Comparison of ENCODE assay signal across 8 mouse cellular contexts in genomic region chr5:113179451-113179842, GRCm38 (mm10). TPM values are rescaled to one million over a fixed set of nuclear protein-coding genes. Genes with fewer than 3 reads are reported as not detected.
DNase-seq lines count a peak whose midpoint lies in the region; ATAC-seq lines count a peak whose summit lies in the region.

No protein-coding gene starts in this region.

- peak overlapping the region; percentile 63 for H3K9ac ChIP-seq in lung, embryonic 16.5 days (ENCODE audit: low read length)
- peak overlapping the region; percentile 46 for H3K9ac ChIP-seq in forebrain, embryonic 12.5 days
- peak overlapping the region; percentile 42 for H3K9ac ChIP-seq in limb, embryonic 12.5 days (replicated peaks)
- no peak overlapping the region for H3K9ac ChIP-seq in stomach, embryonic 15.5 days

- H3K9me3 ChIP-seq in lung, embryonic 16.5 days (ENCODE audit: control insufficient read depth, low read length) = peaks cover 3% of the 10 kb centered on the region; the same call in 1 of the 2 replicates
- H3K9me3 ChIP-seq in forebrain, embryonic 12.5 days = no peaks in the 10 kb centered on the region
- no peaks in the 10 kb centered on the region for H3K9me3 ChIP-seq in limb, embryonic 12.5 days
- no peaks in the 10 kb centered on the region for H3K9me3 ChIP-seq in stomach, embryonic 15.5 days

- no peaks in the 10 kb centered on the region for H3K27me3 ChIP-seq in lung, embryonic 16.5 days (ENCODE audit: control insufficient read depth, insufficient read depth, low read depth, low read length)
- H3K27me3 ChIP-seq in forebrain, embryonic 12.5 days = no peaks in the 10 kb centered on the region
- H3K27me3 ChIP-seq in limb, embryonic 12.5 days = no peaks in the 10 kb centered on the region
- H3K27me3 ChIP-seq in stomach, embryonic 15.5 days (replicated peaks) = no peaks in the 10 kb centered on the region

- 15% methylated on average over 5 of the region's 9 CpGs for WGBS in lung, embryonic 16.5 days
- WGBS in forebrain, embryonic 12.5 days = 10% methylated on average over 7 of the region's 9 CpGs
- 2% methylated on average over 8 of the region's 9 CpGs for WGBS in limb, embryonic 12.5 days
- WGBS in stomach, embryonic 15.5 days = 18% methylated on average over 6 of the region's 9 CpGs

- peaks cover 12% of the 10 kb centered on the region for H3K4me1 ChIP-seq in lung, embryonic 16.5 days (replicated peaks; ENCODE audit: control insufficient read depth, insufficient read depth, low read length)
- peaks cover 17% of the 10 kb centered on the region for H3K4me1 ChIP-seq in forebrain, embryonic 12.5 days
- H3K4me1 ChIP-seq in limb, embryonic 12.5 days (replicated peaks) = peaks cover 12% of the 10 kb centered on the region
- peaks cover 10% of the 10 kb centered on the region; the same call in 1 of the 2 replicates for H3K4me1 ChIP-seq in stomach, embryonic 15.5 days

- H3K4me2 ChIP-seq in lung, embryonic 16.5 days (ENCODE audit: low read depth, low read length) = peak overlapping the region; percentile 57
- H3K4me2 ChIP-seq in forebrain, embryonic 12.5 days = peak overlapping the region; percentile 47
- H3K4me2 ChIP-seq in limb, embryonic 12.5 days = peak overlapping the region; percentile 65
- H3K4me2 ChIP-seq in stomach, embryonic 15.5 days = peak overlapping the region; percentile 52

- H3K4me3 ChIP-seq in lung, embryonic 16.5 days (ENCODE audit: low read length) = peak overlapping the region; percentile 39
- peak overlapping the region; percentile 24 for H3K4me3 ChIP-seq in forebrain, embryonic 12.5 days (replicated peaks)
- peak overlapping the region; percentile 39 for H3K4me3 ChIP-seq in limb, embryonic 12.5 days (replicated peaks)
- H3K4me3 ChIP-seq in stomach, embryonic 15.5 days (replicated peaks) = peak overlapping the region; percentile 30

- DNase-seq in lung, postnatal 4 days = no peak
- no peak for DNase-seq in right cerebral cortex, postnatal 25 days
- DNase-seq in gastrocnemius, postnatal 25 days = no peak
- no peak for DNase-seq in T-cell, adult 2 months (ENCODE audit: low spot score)

- ATAC-seq in lung, embryonic 16.5 days (ENCODE audit: low read depth) = no peak
- ATAC-seq in forebrain, embryonic 12.5 days (ENCODE audit: low FRiP score) = 0 out of 2 replicates have a peak, but pooled peaks have one; percentile 9
- no peak for ATAC-seq in limb, embryonic 12.5 days (ENCODE audit: insufficient number of reproducible peaks, insufficient read depth, low FRiP score, low TSS enrichment, low read depth)
- peak; percentile 3; the same call in 1 of the 2 replicates for ATAC-seq in stomach, embryonic 15.5 days (ENCODE audit: insufficient read depth, low FRiP score, low read depth)

- H3K27ac ChIP-seq in lung, embryonic 16.5 days (ENCODE audit: low read length) = peak overlapping the region; percentile 93
- H3K27ac ChIP-seq in forebrain, embryonic 12.5 days = no peak overlapping the region; the same call in 1 of the 2 replicates
- H3K27ac ChIP-seq in limb, embryonic 12.5 days = peak overlapping the region; percentile 81
- H3K27ac ChIP-seq in stomach, embryonic 15.5 days = peak overlapping the region; percentile 90

- no peaks in the 10 kb centered on the region; the same call in 1 of the 2 replicates for H3K36me3 ChIP-seq in lung, embryonic 16.5 days (ENCODE audit: control insufficient read depth, insufficient read depth, low read length)
- H3K36me3 ChIP-seq in forebrain, embryonic 12.5 days (replicated peaks) = 0 out of 2 replicates have a peak, but pooled peaks cover 13% of the 10 kb centered on the region
- H3K36me3 ChIP-seq in limb, embryonic 12.5 days = no peaks in the 10 kb centered on the region
- H3K36me3 ChIP-seq in stomach, embryonic 15.5 days = 0 out of 2 replicates have a peak, but pooled peaks cover 6% of the 10 kb centered on the region

RNA-seq across cellular contexts. Expression of gene 2900026A02Rik, which starts 41.6 kb away (rescaled TPM):
- 12.6 TPM in 2 replicates for polyA plus RNA-seq in lung, embryonic 16.5 days (2015; fragmentation: Nextera tagmentation; extraction: Ambion mirVana)
- 4.5 and 6.1 TPM in 2 replicates for polyA plus RNA-seq in forebrain, embryonic 12.5 days (2016; fragmentation: Nextera tagmentation; extraction: Ambion mirVana)
- polyA plus RNA-seq in limb, embryonic 12.5 days (2016; fragmentation: Nextera tagmentation; extraction: Ambion mirVana) = 3.2 and 4.9 TPM in 2 replicates
- polyA plus RNA-seq in stomach, embryonic 15.5 days (2015; fragmentation: Nextera tagmentation; extraction: Ambion mirVana) = 12.6 and 15.2 TPM in 2 replicates
- total RNA-seq in gastrocnemius, postnatal 25 days (2021) = 10 to 100 TPM; 25.7 to 28.0 TPM

RNA-seq across cellular contexts. Expression of gene Tmem211, which starts 47.3 kb away (rescaled TPM):
- polyA plus RNA-seq in lung, embryonic 16.5 days (2015; fragmentation: Nextera tagmentation; extraction: Ambion mirVana) = not detected in 2 replicates
- polyA plus RNA-seq in forebrain, embryonic 12.5 days (2016; fragmentation: Nextera tagmentation; extraction: Ambion mirVana) = 0.20 and 0.28 TPM in 2 replicates
- polyA plus RNA-seq in limb, embryonic 12.5 days (2016; fragmentation: Nextera tagmentation; extraction: Ambion mirVana) = not detected in 2 replicates
- polyA plus RNA-seq in stomach, embryonic 15.5 days (2015; fragmentation: Nextera tagmentation; extraction: Ambion mirVana) = 0.48 and 0.57 TPM in 2 replicates
- total RNA-seq in gastrocnemius, postnatal 25 days (2021) = not detected

Comparison
In these comparisons a context has a peak if more than half of its experiments do, and no peak if none do; other contexts are left out.
1. ATAC-seq: peak in forebrain, embryonic 12.5 days (single experiment) and stomach, embryonic 15.5 days (single experiment); none in lung, embryonic 16.5 days (single experiment) and limb, embryonic 12.5 days (single experiment).
2. Peak in every context shown above with its lines, with median percentiles within 50 percentile points of each other: H3K4me2 ChIP-seq and H3K4me3 ChIP-seq.